Mouse (Mus musculus): Measurements from ENCODE around the gene Pnkd.

DNA sequence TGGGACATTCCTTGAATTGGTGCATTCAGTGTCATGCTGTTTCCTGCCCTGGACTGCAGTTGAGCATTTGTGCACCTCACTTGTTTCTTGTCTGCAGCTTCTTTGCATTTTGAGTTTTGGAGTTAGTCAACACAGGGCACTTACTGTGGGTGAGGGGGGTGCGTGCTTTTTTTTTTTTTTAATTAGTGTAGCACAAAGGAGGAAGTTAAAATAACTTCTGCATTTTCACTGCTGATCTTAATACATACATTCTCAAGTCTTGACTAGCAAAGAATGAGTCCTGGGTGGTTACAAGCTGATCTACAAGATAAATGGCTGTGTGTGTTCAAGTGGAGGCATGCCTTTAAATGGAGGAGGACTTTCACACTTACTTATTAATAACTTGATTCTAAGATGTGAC is 46.6 kb upstream of the Pnkd start:
- TF ChIP-seq CTCF (IDR thresholded peaks at IDR 0.05; ENCODE audit: low read depth, low read length) (no peak), POLR2A (IDR thresholded peaks at IDR 0.05; ENCODE audit: extremely low read depth, insufficient read depth, low read length) (no peak)
